Mouse (Mus musculus): ENCODE data around the gene St6gal1.

- TF ChIP-seq ZC3H11A (IDR thresholded peaks at IDR 0.05; ENCODE audit: borderline replicate concordance, low read depth, low read length) (no peak), MAFK (IDR thresholded peaks at IDR 0.05; ENCODE audit: insufficient read depth, low read depth, low read length) (no peak), HCFC1 (IDR thresholded peaks at IDR 0.05; ENCODE audit: borderline replicate concordance, insufficient read depth, low read length) (no peak), CHD2 (IDR thresholded peaks at IDR 0.05; ENCODE audit: low read depth, low read length) (no peak), ZNF384 (IDR thresholded peaks at IDR 0.05; ENCODE audit: low read depth, low read length) (no peak)
Observed at GRCm38 (mm10) chr16:23262846-23263245, 38.3 kb downstream of the St6gal1 start.
